Mouse (Mus musculus) hematopoietic stem cell, adult 5-6 weeks (primary cell): ENCODE measurements around the gene Polr2j. TPM values are rescaled to one million over a fixed set of nuclear protein-coding genes. Genes with fewer than 3 reads are reported as not detected.
A peak's percentile ranks its signal among the peaks of the same experiment; 100 is the strongest.

ENCODE experiments used
- ATAC-seq, 2 experiments: fragments of 125-278 bp in 1 of 2; replicated peaks in 1 of 2; 2 replicates each; pipeline ENCODE4 v1.8.0; 2016 to 2017; ENCODE audit warnings: inconsistent platforms in 2 of 2, mild to moderate bottlenecking in 2 of 2, moderate number of reproducible peaks in 2 of 2, low read depth in 1 of 2, moderate TSS enrichment in 1 of 2; ENCODE audit not compliant: low FRiP score in 2 of 2, poor library complexity in 2 of 2, severe bottlenecking in 2 of 2, insufficient read depth in 1 of 2, low TSS enrichment in 1 of 2
- total RNA-seq: library from RNA; stranded (forward); fragments of 172-1452, 232-1000 nt; gene quantifications from 2 replicates; pipeline ENCODE4 v1.2.3, GENCODE M21; 2017

The Polr2j gene
- total RNA-seq: 73.1 and 96.1 TPM in 2 replicates

DNA sequence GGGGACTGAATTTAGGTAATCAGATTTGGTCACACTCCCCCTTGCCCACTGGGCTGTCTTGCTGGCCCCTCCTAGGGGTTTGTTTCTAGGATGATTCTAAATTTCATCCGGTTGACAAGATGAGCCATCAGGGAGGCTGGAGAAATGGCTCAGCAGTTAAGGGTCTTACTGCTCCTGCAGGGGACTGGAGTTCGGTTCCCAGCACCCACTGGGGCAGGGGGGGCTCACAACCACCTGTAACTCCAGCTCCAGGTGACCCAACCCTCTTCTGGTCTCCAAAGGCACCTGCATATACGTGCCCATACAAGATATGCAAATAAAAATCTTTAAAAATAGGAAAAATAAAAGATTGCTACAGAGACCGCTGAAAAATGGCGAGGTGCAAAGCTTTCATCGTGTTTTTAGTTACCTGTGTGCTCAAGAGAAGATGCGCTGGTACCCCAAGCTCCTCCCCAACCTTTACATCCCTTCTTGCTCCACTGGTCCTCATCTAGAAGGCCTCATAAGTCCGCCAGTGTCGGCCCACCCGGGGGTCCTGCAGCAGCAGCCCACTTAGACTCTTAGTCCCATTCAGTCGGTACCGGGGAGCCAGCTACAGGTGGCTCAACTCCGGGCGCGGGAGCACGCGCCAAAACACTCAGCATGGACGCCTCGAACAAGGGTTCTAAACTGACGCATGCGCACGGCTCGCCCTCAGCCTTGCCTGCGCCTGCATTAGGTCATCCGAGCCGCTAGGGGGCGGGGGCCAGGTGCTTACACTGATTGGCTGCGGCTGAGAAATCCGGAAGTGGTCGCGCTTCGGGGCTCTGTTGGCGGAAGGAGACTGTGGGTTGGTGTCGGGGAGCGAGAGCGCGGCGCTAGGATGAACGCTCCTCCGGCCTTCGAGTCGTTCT is at the start of gene Polr2j:
TSS of gene Polr2j (plus strand) at position 741 of the 893 bp plus-strand sequence.
- peak; percentile 89 to 97 for ATAC-seq

DNA sequence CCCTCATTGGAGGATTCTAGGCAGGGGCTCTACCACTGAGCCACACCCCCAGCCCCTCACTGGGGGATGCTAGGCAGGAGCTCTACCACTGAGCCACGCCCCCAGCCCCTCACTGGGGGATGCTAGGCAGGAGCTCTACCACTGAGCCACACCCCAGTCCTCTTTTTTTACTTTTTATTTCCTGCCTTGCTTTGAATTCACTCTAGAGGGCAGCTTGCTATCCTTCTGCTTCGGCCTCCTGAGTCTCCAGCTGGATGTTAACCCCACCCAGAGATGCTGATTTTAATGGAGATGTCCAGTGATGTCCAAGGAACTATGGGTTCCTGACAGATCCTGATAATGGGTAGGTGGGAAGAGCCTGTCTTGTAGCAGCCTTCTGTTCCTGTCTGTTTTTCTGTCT is 47.0 kb upstream of the Polr2j start:
- no peak for ATAC-seq

DNA sequence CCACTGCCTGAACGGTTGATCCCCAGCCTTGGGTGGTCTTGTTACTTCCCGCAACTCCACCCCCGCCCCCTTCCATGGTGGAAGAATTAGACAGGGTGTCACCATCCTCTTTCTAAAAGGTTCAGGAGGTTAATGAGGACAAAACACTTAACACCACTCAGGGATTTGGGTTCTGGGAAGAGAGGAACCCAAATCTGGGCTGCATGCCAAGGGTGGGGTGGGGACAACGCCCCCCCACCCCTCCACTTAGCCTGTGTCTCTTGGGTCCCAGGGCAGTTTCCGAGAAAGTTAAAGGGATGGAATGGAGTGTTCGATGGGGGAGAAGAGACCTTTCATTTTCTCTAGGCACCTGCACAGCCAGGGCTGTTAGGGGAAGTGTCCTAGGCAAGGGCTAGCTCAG is 43.4 kb upstream of the Polr2j start:
- ATAC-seq: peak in 1 of 2 experiments; percentile 33; a peak in 2 of 4 replicates

DNA sequence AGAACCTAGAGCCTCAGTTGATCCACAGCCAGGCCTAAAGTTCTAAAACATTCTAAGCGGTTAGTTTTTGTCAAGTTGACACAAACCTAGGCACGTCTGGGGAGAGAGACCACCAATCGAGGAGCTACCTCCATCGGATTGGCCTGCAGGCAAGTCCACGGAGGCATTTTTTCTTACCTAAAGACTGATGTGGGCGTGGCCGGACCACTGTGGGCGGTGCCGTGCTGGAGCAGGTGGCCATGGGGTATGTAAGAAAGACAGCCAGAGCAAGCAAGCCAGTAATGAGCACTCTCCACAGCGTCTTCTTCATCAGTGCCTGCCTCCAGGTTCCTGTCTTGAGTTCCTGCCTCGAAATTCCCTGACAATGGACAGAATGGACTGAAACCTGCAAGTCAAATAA is 42.9 kb upstream of the Polr2j start:
- no peak for ATAC-seq

DNA sequence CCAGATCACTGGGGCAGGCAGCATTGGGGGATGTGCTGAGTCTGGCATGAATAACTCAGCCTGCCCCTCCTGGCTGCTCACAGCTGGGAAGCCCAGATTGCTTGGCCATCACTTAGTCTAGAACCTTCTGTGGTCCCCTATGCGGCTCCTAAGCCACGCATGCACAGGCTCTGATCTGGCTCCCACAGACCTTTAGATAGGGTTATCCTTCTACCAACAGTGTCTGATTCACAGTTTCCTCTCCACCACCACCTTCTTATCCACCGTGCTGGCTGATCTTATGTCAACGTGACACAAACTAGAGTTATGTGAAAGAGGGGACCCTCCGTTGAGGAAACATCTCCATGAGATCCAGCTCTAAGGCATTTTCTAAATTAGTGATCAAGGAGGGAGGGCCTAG is 41.4 kb upstream of the Polr2j start:
- ATAC-seq: no peak

DNA sequence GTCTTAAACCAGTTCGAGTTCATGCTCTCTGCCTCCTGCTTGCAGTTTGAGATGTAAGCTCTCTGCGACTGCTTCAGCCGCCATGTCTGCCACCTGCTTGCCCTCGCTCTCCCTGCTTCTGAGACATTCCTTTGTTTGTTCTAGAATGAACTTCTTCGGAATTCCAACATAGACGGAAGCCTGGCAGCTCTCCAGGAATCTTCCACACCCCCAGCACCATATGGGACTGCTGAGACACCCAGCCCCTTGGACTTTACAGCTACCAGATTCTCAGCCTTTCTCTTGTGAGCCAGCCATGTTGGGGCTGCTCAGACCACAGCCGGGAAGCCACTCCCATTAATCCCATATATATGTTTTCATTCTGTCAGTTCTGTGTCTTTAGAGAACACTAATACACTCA is 40.1 kb upstream of the Polr2j start:
- no peak for ATAC-seq

DNA sequence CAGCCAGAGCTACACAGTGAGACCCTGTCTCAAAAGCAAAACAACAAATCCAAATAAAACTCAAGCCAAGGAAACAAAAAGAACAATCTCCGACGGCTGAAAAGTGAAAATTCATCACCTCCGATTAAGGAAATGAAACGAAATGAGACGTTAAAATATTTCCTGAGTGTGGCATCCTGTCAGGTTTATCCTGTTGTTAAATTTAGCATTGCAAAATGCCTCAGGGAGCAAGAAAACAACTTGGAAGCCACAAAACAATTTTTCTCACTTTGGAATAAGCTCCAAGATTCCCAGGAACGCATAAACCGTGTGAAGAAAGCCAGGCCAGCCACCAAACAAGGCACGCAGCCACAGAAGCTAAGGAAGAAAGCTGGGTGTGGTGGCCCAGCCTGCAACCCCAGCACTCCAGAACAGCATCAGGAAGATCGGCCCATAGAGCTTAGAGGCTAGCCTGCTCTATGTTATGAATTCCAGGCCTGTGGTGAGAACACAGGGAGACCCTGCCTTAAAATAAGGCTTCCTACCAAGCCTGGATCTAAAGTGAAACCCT is 39.4 kb upstream of the Polr2j start:
- no peak for ATAC-seq

DNA sequence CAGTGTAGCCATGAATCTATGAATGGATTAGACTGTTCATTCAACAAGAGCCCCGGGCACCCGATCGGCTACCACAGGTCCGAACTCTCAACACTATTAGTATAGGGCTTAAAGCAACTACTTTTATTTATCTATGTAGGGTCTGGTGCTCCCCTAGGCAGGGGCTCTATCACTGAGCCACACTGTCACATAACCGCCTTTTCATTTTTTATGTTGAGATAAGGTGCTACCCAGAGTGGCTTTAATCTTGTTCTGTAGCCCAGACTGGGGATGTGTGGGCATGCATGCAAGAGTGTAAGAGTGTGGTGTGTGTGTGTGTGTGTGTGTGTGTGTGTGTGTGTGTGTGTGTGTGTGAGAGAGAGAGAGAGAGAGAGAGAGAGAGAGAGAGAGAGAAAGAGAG is 38.3 kb upstream of the Polr2j start:
- no peak for ATAC-seq

DNA sequence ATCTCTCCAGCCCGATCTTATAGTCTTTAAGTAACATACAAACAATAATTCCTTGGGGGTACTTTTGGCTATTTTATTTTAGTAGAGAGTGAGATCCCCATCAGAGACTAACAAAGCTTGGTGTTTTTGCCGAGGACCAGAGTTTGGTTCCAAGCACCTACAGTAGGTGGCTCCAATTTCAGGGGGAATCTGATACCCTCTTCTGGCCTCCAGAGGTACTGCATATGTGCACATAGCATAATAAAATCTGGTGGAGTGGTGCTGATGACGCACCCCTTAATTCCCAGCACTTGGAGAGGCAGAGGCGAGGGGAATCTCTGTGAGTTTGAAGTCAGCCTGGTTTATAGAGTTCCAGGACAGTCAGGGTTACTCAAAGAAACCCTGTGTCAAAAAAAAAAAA is 34.1 kb upstream of the Polr2j start:
- ATAC-seq: no peak

DNA sequence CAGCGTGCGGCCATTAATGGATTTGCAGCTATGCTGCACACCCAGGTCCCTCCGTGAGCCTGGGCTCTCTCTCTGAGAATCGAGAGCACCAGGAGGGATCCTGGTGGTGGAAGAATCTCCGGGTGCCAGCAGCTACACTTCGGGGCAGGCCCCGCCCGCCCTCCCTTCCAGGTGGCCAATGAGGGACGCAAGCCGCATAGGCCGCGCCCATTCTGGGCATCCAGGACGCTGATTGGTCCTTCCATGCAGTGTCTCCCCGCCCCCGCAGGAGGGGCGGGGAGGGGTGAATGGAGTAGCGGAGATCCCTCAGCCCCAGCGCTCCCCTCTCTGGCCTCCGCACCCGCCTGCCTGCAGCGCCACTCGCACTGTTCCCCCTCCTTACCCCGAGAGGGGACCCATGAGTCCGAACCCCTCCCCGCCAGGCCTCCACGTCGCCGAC is 32.7 kb upstream of the Polr2j start, which contains the start of gene Rasa4:
TSS of gene Rasa4 (plus strand) at position 248 of the 439 bp plus-strand sequence.
- ATAC-seq: peak; percentile 95 to 96

DNA sequence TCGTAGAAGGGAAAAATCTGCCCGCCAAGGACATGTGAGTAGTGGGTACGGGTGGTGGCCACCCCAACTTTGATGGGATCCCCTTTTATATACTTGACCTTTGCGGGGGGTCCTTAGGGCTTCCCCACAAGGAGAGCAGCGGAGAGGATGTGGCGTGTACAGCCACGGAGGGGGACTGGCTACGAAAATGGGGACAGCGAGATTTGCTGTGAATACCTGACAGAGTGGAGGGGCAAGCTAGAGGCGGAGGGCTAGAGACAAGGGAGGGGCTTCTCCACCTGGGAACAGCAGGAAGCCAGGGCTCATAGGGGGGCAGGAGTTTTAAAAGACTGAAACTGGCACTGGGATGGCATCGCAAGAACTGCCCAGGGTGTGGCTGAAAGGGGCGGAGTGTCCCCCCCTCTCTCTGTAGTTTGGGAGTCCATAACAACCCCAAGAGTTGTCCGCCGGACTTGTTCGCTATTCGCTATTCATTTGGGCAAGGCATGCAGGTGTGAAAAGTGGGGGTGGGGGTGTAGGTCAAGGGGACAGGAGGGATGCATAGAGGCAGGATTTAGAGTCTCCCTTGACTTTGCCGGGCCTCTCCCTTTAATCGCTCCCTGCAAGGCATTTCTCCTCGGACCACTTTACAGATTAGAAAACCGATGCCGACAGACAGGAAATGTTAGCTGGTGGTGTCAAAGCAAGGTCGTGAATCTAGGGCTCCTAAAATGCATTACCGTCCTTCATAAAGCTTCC is 32.1 kb upstream of the Polr2j start:
- no peak for ATAC-seq

DNA sequence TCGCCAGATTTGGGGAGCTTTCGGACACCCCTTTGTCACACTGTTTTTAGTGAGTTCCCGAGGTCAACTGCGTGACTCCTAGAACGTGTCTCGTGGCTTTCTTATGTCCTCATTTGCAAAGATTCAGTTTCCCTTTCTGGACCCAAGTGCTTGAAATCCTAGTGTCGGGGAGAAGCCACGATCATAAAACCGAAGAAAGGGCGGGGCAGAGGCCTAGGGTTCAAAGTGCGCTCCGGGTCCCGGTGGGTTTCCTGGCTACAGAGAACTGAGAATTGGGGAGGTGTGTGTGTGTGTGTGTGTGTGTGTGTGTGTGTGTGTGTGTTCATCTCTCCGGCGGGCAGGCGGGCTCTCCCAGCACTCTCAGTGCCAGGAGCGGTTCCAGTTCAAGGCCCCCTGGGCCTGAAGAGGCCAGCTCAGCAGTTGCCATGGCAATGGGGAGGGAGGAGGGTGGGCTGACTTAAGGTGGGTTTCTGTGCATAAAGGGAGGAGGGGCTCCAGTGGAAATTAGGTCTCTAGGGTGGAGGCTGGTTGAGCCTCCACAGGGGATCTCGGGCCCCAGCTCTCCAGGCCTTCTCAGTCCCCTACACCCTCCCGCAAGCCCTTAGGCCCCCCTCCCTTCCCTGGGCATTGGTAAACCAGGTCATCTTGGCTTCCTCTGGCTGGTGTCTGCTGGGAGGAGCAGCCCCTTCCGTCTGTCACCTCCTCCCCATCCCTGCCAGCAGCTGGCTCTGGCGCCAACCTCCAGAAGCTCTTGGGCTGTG is 31.4 kb upstream of the Polr2j start:
- 0 out of 4 replicates have a peak, but pooled peaks of 1 of the 2 experiments have one; percentile 12 for ATAC-seq

DNA sequence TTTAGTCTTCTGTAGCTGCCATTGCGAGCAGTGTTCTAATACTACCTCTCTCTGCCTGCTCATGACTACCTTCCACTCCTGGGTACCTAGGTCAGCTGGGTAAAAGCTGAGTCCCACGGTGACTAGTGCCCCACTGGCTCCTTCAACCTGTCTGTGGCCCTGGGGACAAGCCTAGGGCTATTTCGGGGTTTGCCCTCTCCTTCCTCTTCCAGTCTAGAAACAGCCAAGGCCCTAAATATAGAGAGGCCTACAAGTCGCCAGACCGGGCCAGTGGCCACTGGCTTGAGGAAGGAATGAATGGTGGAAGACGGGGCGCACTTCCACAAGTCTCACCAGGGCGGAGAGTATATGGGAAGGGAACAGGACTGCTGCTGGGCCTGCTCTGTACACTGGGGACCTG is 30.1 kb upstream of the Polr2j start:
- ATAC-seq: no peak

DNA sequence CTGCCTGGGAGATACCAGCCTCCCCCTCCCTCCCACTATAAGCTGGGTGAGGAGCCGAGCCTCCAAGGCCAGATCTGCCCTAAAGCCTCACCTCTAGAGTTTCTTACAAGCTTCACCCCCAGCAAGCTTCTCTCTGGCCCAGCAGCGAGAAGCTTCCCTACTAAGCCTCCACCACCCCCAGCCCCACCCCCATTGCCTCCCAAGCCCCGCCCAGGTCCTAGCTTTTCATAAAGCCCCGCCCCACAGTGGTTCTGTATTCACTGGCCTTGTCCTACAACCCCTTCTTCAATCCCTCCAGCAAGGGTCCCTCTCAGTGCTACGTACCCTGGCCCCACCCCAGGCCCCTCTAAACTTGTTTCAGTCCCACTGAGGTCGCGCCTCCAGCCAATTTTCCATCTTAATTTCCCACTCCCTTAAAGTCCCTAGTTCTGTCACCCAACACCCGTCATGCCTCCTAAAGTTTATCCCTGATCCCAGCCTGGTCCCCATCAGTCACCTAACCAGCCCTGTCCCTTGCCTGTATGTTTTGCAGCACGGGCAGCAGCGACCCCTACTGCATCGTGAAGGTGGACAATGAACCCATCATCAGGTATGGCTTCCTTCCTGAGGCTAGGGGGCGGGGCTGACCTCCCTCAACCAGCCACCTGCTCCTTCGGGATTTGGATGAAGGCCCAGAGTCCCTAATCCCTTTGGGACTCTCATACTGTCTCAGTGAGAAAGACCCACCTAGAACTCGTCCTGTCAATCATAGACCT is 27.4 kb upstream of the Polr2j start:
- no peak for ATAC-seq

DNA sequence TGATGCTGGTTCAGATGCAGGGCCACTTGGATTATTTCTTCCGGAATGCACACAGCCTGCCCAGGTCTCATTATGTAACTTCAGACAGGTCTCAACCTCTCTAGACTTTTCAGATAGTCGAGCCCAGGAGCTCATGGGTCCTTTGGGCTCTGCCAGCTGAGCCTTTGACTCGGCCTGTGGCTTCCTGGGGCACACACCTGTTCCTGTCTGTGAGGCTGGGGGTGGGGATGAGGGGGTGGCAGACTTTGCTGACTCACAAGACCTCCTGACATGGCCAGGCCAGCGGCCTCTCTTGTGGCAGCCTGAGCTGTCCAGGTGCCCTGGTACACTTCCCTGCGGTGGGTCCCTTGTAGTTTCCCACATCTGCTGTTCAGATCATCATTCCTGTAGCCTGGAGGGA is 24.5 kb upstream of the Polr2j start:
- ATAC-seq: no peak

DNA sequence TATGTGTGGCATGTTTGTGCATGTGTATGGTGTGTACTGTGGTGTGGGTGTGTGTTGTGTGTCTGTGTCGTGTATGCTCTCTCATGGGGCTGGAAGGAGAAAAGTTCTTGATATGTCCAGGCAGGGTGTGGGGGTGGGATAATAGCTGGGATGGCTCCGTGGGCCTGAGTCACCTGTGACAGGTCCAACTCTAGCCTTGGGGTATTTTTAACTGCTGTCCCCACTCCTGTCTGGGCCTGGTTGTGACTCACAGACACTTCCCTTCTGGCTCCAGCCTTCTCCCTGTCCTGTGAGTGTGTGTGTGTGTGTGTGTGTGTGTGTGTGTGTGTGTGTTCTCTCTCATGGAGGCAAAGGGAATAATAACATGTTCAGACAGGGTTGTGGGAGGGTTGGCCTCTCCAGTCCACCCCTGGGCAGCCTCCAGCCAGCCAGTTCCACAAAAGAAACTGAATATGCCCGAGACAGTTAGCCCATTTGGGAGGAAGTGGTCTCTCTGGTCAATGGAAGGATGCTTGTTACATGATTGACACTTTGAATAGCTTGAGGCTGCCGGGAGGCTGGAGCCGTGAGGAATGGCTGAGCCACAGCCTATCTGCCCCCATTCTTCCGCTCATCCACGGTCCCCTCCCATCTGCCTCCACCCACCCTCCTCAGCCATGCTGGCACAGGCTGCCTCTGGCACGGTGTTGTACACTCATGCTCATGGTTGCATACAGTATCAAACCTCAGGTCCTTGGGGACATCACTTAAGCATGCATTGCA is 22.0 kb upstream of the Polr2j start:
- ATAC-seq: peak; percentile 17 to 22; a peak in 1 of 4 replicates
